Mouse (Mus musculus): ENCODE measurements around the gene Mmp24. TPM values are rescaled to one million over a fixed set of nuclear protein-coding genes. Genes with fewer than 3 reads are reported as not detected.

Gene Mmp24
- polyA plus RNA-seq, 1 experiment from 2014 or later: 11.3 TPM

DNA sequence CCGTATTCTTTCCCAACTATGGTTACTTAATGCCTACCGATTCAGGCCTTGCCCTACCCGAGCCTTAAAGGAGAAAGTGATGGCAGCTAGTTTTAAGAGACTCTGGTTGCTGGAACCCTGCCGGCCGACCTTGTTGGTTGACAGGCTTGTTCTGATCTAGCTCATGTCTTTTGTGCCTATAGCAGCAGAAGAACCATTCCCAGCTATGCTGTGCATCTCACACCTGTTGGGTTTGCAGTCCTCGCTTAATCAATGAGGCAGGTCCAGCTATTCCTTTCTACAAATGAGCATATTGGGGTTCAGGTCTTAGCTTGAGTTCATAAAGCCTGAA lies 30.7 kb downstream of the Mmp24 start:
- Histone ChIP-seq H3K9me3 (no peaks in the 10 kb centered on the region), H3K4me1 (replicated peaks) (peaks cover 4% of the 10 kb centered on the region; the same call in 1 of the 2 replicates), H3K27ac (no peak overlapping the region), H3K4me2 (no peak overlapping the region), H3K27me3 (no peaks in the 10 kb centered on the region), H3K9ac (no peak overlapping the region), H3K36me3 (peaks cover 72% of the 10 kb centered on the region), H3K4me3 (no peak overlapping the region)
- ATAC-seq (ENCODE audit: low FRiP score): no peak
- WGBS: 87% methylated on average over 6 of the region's 6 CpGs

DNA sequence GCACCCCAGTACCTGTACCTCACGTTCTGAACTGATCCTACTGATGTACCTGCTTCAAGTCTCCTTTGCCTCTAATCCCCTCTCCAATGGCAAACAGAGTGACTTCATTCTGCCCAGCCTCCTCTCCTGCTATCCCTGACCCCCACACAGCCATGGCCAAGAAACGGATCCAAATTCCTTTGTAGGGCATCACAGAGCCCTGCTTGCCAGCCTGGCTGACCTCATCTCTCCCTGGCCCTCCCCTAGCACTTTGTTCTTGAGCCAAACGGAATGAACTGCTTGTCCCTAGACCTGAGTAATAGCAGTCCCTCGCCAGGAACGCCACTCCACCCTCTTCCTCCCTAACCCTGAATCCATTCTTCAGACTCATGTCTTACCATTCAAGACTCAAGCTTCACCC lies 31.4 kb downstream of the Mmp24 start:
- 80% methylated on average over 5 of the region's 5 CpGs for WGBS
- Histone ChIP-seq H3K9me3 (no peaks in the 10 kb centered on the region), H3K4me2 (no peak overlapping the region), H3K4me3 (no peak overlapping the region), H3K4me1 (replicated peaks) (peaks cover 4% of the 10 kb centered on the region; the same call in 1 of the 2 replicates), H3K9ac (no peak overlapping the region), H3K36me3 (peaks cover 72% of the 10 kb centered on the region), H3K27me3 (no peaks in the 10 kb centered on the region), H3K27ac (no peak overlapping the region)
- ATAC-seq (ENCODE audit: low FRiP score): no peak

DNA sequence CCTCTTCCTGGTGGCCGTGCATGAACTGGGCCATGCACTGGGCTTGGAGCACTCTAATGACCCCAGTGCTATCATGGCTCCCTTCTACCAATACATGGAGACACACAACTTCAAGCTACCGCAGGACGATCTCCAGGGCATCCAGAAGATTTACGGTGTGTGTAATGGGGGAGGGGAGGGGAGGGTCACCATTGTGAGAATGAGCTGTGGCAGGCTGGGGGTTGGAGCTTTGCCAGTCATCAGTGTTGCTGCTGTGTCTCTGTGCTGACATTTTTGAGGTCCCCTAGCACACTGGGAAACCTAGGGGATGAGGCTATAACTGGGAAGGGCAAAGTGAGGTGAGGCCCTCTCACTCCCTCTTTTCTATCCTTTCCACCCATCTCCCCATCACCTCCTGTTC lies 32.3 kb downstream of the Mmp24 start:
- no peak overlapping the region for H3K9ac ChIP-seq
- 74% methylated on average over 4 of the region's 4 CpGs for WGBS
- peaks cover 64% of the 10 kb centered on the region for H3K36me3 ChIP-seq
- H3K4me1 ChIP-seq (replicated peaks): peaks cover 4% of the 10 kb centered on the region; the same call in 1 of the 2 replicates
- H3K4me3 ChIP-seq: no peak overlapping the region
- no peak for ATAC-seq (ENCODE audit: low FRiP score)
- no peak overlapping the region for H3K27ac ChIP-seq
- H3K4me2 ChIP-seq: no peak overlapping the region
- no peaks in the 10 kb centered on the region for H3K27me3 ChIP-seq
- no peaks in the 10 kb centered on the region for H3K9me3 ChIP-seq

DNA sequence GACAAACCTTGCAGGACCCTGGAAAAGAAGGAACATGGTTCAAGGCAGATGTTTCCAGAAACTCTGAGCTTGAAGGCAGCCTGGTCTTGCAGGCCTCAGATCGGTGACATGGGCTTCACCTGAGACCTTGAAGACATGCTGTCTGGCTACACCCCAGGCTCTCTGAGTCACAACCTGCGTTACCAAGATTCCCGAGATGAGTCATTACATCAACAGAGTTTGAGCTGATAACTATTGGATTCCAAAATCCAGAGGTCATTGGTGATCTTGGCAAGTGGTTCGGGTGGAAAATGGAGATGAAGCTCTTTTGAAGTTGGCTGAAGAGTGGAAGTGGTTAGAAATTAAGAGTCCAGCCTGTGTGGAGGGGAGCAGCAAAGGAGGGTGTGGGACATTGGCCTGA lies 34.5 kb downstream of the Mmp24 start:
- Histone ChIP-seq H3K4me2 (no peak overlapping the region), H3K36me3 (peaks cover 58% of the 10 kb centered on the region), H3K27ac (no peak overlapping the region), H3K27me3 (no peaks in the 10 kb centered on the region), H3K9ac (no peak overlapping the region), H3K4me3 (no peak overlapping the region), H3K9me3 (no peaks in the 10 kb centered on the region), H3K4me1 (replicated peaks) (peaks cover 6% of the 10 kb centered on the region; the same call in 1 of the 2 replicates)
- ATAC-seq (ENCODE audit: low FRiP score): no peak
- WGBS: 89% methylated on average over 4 of the region's 4 CpGs

- Histone ChIP-seq H3K36me3 (peaks cover 68% of the 10 kb centered on the region), H3K27ac (no peak overlapping the region), H3K4me3 (no peak overlapping the region), H3K27me3 (no peaks in the 10 kb centered on the region), H3K9me3 (no peaks in the 10 kb centered on the region), H3K4me2 (no peak overlapping the region), H3K9ac (no peak overlapping the region), H3K4me1 (replicated peaks) (peaks cover 6% of the 10 kb centered on the region; the same call in 1 of the 2 replicates)
- no peak for ATAC-seq (ENCODE audit: low FRiP score)
- WGBS: 39% methylated on average over 16 of the region's 16 CpGs
Observed at GRCm38 (mm10) chr2:155811821-155812396, 36.8 kb downstream of the Mmp24 start.

GRCm38 (mm10) chr2:155812637-155813036 lies 37.5 kb downstream of the Mmp24 start:
- 78% methylated on average over 4 of the region's 4 CpGs for WGBS

GRCm38 (mm10) chr2:155814829-155815228 lies 39.7 kb downstream of the Mmp24 start:
- H3K4me3 ChIP-seq: no peak overlapping the region
- 43% methylated on average over 5 of the region's 5 CpGs for WGBS
- ATAC-seq (ENCODE audit: low FRiP score): no peak
- peaks cover 32% of the 10 kb centered on the region for H3K4me1 ChIP-seq (replicated peaks)
- H3K27ac ChIP-seq: no peak overlapping the region
- no peaks in the 10 kb centered on the region for H3K27me3 ChIP-seq
- no peaks in the 10 kb centered on the region for H3K9me3 ChIP-seq
- H3K36me3 ChIP-seq: peaks cover 62% of the 10 kb centered on the region
- H3K9ac ChIP-seq: no peak overlapping the region
- H3K4me2 ChIP-seq: no peak overlapping the region

More at GRCm38 (mm10) chr2:155812637-155813036, 37.5 kb downstream of the Mmp24 start:
- peaks cover 10% of the 10 kb centered on the region for H3K4me1 ChIP-seq (replicated peaks)
- no peak overlapping the region for H3K4me2 ChIP-seq
- no peak for ATAC-seq (ENCODE audit: low FRiP score)
- H3K4me3 ChIP-seq: no peak overlapping the region
- H3K9ac ChIP-seq: no peak overlapping the region
- no peaks in the 10 kb centered on the region for H3K9me3 ChIP-seq
- peaks cover 68% of the 10 kb centered on the region for H3K36me3 ChIP-seq
- no peak overlapping the region for H3K27ac ChIP-seq
- no peaks in the 10 kb centered on the region for H3K27me3 ChIP-seq

DNA sequence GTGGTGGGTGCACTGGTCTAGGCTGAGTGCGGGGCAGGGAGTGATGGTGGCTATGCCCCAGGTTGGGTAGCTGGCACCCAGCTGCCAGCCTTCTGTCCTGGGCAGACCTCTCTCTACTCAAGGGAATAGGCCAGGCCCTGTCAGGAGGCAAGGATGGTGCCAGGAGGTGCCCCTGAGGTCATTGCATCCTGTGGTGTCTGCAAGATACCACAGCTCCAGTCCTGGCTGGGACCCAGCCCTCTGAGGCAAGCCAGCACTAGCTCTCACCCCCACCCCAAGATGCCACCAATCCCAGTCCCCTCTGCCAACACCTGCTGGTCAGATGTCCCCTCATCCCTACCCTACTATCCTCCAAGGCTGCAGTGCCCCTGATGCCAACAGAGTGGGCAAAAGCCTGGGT lies 41.0 kb downstream of the Mmp24 start:
- H3K9ac ChIP-seq: no peak overlapping the region; the same call in 1 of the 2 replicates
- no peak for ATAC-seq (ENCODE audit: low FRiP score)
- no peak overlapping the region for H3K4me2 ChIP-seq
- H3K27me3 ChIP-seq: no peaks in the 10 kb centered on the region
- H3K4me1 ChIP-seq (replicated peaks): peaks cover 35% of the 10 kb centered on the region
- peaks cover 62% of the 10 kb centered on the region for H3K36me3 ChIP-seq
- WGBS: 95% methylated on average over 1 of the region's 1 CpGs
- no peak overlapping the region for H3K4me3 ChIP-seq
- H3K9me3 ChIP-seq: no peaks in the 10 kb centered on the region
- no peak overlapping the region for H3K27ac ChIP-seq

DNA sequence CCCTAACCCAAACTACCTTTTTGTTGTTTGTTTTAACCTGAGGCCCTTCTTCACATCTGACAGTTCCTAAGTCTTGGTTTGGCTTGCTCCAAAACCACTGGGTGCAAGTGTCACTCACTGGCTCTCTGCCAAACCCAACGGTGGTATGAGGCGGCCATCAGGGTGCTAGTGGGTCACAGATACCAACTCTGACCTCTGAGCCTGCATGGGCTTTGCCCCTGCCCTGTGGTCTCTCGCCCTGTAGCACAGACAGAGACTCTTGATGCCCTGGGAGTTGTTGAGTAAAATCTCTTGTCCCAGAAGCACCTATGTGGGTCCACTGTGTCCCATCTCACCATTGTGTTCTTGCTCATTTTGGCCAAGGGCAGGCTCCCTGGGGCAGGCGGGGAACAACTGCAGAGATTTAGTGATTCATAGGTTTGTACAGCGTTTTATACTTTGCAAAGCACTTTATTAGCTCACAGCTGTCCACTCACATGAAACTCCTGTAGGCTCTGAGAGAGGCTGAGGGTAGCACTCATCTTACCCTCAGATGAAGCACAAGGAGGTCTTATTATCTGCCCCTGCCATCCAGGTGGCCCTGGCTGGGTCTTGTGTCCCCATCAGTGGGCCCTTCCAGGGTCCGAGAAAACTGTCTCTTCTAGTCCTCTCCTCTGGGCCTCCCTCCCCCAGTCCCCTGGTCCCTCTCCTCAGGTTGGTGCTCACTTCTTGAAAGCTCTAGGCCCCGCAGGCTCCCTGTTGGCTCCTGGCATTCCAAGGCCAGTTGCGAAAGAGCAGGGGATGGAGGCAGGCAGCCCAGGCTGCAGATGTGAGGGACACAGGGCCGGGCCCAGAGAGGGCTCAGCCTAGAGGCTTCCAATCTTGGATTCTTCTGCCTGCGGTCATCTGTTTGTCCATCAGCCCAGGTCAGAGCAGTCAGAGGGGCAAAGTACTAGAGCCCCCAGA lies 42.4 kb downstream of the Mmp24 start:
- peaks cover 35% of the 10 kb centered on the region for H3K4me1 ChIP-seq (replicated peaks)
- peaks cover 70% of the 10 kb centered on the region for H3K36me3 ChIP-seq
- 83% methylated on average over 10 of the region's 10 CpGs for WGBS
- no peaks in the 10 kb centered on the region for H3K27me3 ChIP-seq
- H3K4me3 ChIP-seq: no peak overlapping the region
- H3K4me2 ChIP-seq: peak overlapping the region; percentile 83
- H3K9me3 ChIP-seq: no peaks in the 10 kb centered on the region
- H3K9ac ChIP-seq: peak overlapping the region; percentile 90
- no peak overlapping the region; the same call in 1 of the 2 replicates for H3K27ac ChIP-seq
- no peak for ATAC-seq (ENCODE audit: low FRiP score)

GRCm38 (mm10) chr2:155818596-155819391 lies 43.7 kb downstream of the Mmp24 start:
- peak overlapping the region; percentile 91 for H3K27ac ChIP-seq
- H3K4me1 ChIP-seq (replicated peaks): peaks cover 35% of the 10 kb centered on the region
- no peaks in the 10 kb centered on the region for H3K27me3 ChIP-seq
- WGBS: 1% methylated on average over 37 of the region's 37 CpGs
- peaks cover 79% of the 10 kb centered on the region for H3K36me3 ChIP-seq
- H3K9ac ChIP-seq: peak overlapping the region; percentile 90
- no peaks in the 10 kb centered on the region for H3K9me3 ChIP-seq
- H3K4me3 ChIP-seq: peak overlapping the region; percentile 58
- H3K4me2 ChIP-seq: peak overlapping the region; percentile 83
- peak; percentile 92 for ATAC-seq (ENCODE audit: low FRiP score)

DNA sequence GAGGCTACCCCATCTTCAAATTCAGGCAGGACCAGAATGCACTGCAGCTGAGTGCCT lies 44.1 kb downstream of the Mmp24 start, which contains the start of gene BC029722:
BC029722 (minus strand) TSS at position 35 of the 57 bp plus-strand sequence.
- Histone ChIP-seq H3K9ac (peak within 1 kb of the TSS; percentile 90), H3K27ac (peak within 1 kb of the TSS; percentile 91), H3K4me2 (peak within 1 kb of the TSS; percentile 83), H3K36me3 (peaks cover 79% of the 10 kb centered on the region), H3K4me3 (peak within 1 kb of the TSS; percentile 58), H3K4me1 (replicated peaks) (peaks cover 35% of the 10 kb centered on the region), H3K27me3 (no peaks in the 10 kb centered on the region), H3K9me3 (no peaks in the 10 kb centered on the region)
- ATAC-seq (ENCODE audit: low FRiP score): no peak

DNA sequence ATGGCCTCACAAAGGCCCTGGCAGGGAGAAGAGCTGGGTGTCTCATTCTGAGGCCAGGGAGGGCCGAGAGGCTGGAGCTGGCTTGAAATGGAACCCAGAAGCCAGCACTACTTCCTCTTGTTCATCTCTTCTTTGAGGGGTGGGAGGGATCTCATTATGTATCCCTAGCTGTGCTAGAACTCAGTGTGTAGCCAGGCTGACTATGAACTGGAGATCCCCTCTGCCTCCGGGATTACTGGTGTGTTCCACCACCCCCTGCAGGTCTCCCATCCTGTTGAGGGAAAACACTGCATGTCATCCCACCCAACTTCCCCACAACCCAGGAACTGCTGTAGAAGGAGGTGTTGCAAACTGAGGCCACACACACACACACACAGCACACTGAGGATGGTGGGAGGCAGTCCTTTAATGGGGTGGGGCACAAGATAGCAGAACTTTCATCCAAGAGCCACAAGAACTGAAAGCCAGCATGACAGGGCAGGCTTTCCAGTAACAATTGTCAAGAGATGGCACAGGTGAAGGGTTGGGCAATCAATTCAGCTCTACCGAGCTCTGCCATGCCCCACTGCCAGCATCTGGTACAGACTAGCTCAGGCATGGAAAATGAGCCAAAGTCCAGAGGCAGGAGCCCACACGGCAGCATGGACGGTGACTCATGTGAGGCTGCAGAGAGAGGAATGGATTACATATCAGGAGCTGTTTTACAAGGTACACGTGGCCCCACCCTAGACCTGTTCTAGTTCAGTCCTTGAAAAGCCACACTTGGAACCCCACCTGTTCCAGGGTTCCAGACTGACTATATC lies 44.5 kb downstream of the Mmp24 start:
- Histone ChIP-seq H3K4me1 (replicated peaks) (peaks cover 33% of the 10 kb centered on the region), H3K36me3 (peaks cover 74% of the 10 kb centered on the region), H3K9ac (peak overlapping the region; percentile 90), H3K4me2 (peak overlapping the region; percentile 83), H3K9me3 (no peaks in the 10 kb centered on the region), H3K4me3 (peak overlapping the region; percentile 58), H3K27ac (peak overlapping the region; percentile 91), H3K27me3 (no peaks in the 10 kb centered on the region)
- peak; percentile 8; the same call in 1 of the 2 replicates for ATAC-seq (ENCODE audit: low FRiP score)
- 60% methylated on average over 6 of the region's 6 CpGs for WGBS
